Mouse (Mus musculus) thymus, adult 2 months (tissue): Measurements from ENCODE around the gene Efcab9.

Source experiments
- CTCF ChIP-seq: fragments of 200-500 bp; IDR thresholded peaks from 2 replicates; pipeline ENCODE4 v1.5.1; 2012; ENCODE audit warnings: mild to moderate bottlenecking, control low read depth, low read length, moderate library complexity, borderline replicate concordance; ENCODE audit not compliant: control insufficient read depth, poor library complexity, insufficient read depth; ENCODE audit errors: extremely low read depth
- POLR2A ChIP-seq: fragments of 200-500 bp; IDR thresholded peaks from 2 replicates; pipeline ENCODE4 v1.6.1; 2012; ENCODE audit warnings: mild to moderate bottlenecking, low read length, control low read depth, moderate library complexity; ENCODE audit not compliant: control insufficient read depth, poor library complexity, insufficient read depth; ENCODE audit errors: extremely low read depth

- TF ChIP-seq CTCF (no peak), POLR2A (no peak)
Measured at GRCm38 (mm10) chr11:32527006-32527405, 4.9 kb downstream of the Efcab9 start.
